Mouse (Mus musculus): ENCODE results near the gene Asb8. TPM values are rescaled to one million over a fixed set of nuclear protein-coding genes. Genes with fewer than 3 reads are reported as not detected.
A peak's percentile ranks its signal among the peaks of the same experiment; 100 is the strongest.

Gene Asb8
- polyA plus RNA-seq, 1 experiment = 18.8 TPM

DNA sequence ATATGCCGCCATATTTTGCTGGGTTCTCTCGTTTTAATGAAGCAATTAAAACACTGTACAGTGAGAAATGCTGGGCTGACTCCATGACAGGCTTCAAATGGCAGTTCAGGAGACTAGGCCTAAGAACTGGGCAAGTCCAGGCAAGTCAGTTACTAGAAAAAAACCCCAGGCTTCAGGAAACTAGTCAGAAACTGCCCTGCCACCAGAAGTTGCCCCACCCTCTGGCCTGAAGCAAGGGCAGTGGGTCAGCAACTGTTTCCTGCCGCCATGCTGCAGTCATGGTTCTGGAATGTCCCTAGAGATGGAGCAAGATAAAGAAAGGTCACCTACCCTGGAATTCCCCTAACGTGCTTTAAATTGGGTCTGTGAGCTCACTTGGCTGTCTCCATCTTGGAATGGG lies 9.5 kb downstream of the Asb8 start:
- TF ChIP-seq CTCF (IDR thresholded peaks at IDR 0.05; ENCODE audit: extremely low read depth, insufficient read depth, insufficient read length, insufficient replicate concordance) = no peak
- TF ChIP-seq POLR2A (IDR thresholded peaks at IDR 0.05; ENCODE audit: low read depth, low read length) = no peak
- Histone ChIP-seq H3K27me3 (ENCODE audit: control insufficient read depth, insufficient read depth, low read length) (no peaks in the 10 kb centered on the region), H3K4me3 (ENCODE audit: extremely low read depth, insufficient read depth, insufficient read length) (no peak overlapping the region), H3K4me1 (ENCODE audit: control insufficient read depth, insufficient read depth, insufficient read length) (no peaks in the 10 kb centered on the region), H3K27ac (ENCODE audit: insufficient read depth, low read length) (no peak overlapping the region), H3K36me3 (ENCODE audit: control insufficient read depth, insufficient read depth, low read length) (no peaks in the 10 kb centered on the region)
- DNase-seq (ENCODE audit: low read depth in 1 of 2, low spot score in 2 of 2) = no peak
- WGBS = 76% methylated on average over 4 of the region's 4 CpGs

DNA sequence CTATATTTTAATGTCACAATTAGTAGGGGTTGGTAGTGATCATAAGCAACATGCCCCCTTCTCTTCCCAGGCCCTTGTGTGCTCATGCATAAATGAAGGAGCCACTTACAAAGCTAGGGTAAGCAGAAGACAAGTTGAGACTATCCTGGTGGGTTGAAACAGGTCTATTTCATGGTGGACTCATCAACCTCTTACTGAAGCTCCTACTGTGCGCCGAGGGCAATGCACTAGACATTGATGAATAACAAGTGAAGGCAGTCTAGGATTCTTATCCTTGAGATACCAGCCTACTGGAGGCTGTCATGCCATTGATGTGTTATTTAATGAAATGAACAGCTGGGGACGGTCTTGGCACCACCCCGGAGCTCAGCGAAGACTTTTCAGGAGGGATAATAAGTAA lies 10.2 kb downstream of the Asb8 start:
- DNase-seq (ENCODE audit: low read depth in 1 of 2, low spot score in 2 of 2) = no peak
- Histone ChIP-seq H3K27ac (ENCODE audit: insufficient read depth, low read length) (no peak overlapping the region), H3K36me3 (ENCODE audit: control insufficient read depth, insufficient read depth, low read length) (no peaks in the 10 kb centered on the region), H3K4me3 (ENCODE audit: extremely low read depth, insufficient read depth, insufficient read length) (no peak overlapping the region), H3K27me3 (ENCODE audit: control insufficient read depth, insufficient read depth, low read length) (no peaks in the 10 kb centered on the region), H3K4me1 (ENCODE audit: control insufficient read depth, insufficient read depth, insufficient read length) (no peaks in the 10 kb centered on the region)
- 91% methylated on average over 5 of the region's 5 CpGs for WGBS
- TF ChIP-seq CTCF (IDR thresholded peaks at IDR 0.05; ENCODE audit: extremely low read depth, insufficient read depth, insufficient read length, insufficient replicate concordance) = no peak
- no peak for TF ChIP-seq POLR2A (IDR thresholded peaks at IDR 0.05; ENCODE audit: low read depth, low read length)

DNA sequence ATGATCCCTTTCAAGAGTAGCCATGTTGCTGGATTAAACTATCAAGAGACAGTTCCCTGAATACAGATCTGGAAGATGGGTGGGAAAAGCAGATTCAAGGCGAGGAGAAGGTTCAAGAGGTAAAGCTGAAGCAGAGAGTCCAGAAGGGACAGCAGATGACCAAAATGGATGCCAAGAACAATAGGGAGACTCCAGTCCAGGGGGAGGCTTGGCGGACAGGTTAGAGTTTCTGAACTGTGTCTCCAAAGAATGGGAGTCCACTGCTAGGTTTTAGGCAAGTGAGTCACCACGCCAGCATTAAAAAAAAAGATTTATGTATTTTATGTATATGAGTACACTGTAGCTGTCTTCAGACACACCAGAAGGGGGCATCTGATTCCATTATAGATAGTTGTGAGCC lies 10.8 kb downstream of the Asb8 start:
- no peak overlapping the region for H3K27ac ChIP-seq (ENCODE audit: insufficient read depth, low read length)

DNA sequence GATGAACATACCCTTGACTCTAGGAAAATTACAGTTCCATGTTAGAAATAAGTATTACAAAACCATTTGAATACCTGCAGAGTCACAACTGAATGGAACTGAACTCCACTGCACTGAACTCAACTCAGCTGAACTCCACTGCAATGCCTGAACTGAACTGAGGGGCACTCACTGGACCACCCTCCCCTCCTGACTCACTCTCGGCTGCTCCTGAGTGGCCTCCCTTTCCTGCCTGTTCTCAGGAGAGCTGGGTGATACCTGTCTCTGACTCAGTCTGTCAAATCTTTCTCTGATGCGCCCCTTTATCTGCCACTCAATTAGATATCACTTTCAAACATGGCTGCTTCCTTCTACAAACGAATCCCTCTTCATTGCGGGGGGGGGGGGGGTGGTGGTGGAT lies 11.3 kb downstream of the Asb8 start:
- no peaks in the 10 kb centered on the region for H3K4me1 ChIP-seq (ENCODE audit: control insufficient read depth, insufficient read depth, insufficient read length)
- no peak for DNase-seq (ENCODE audit: low read depth in 1 of 2, low spot score in 2 of 2)
- WGBS = 69% methylated on average over 4 of the region's 4 CpGs

More for the DNA sequence above, 10.8 kb downstream of the Asb8 start:
- H3K36me3 ChIP-seq (ENCODE audit: control insufficient read depth, insufficient read depth, low read length) = no peaks in the 10 kb centered on the region
- TF ChIP-seq POLR2A (IDR thresholded peaks at IDR 0.05; ENCODE audit: low read depth, low read length) (no peak), CTCF (IDR thresholded peaks at IDR 0.05; ENCODE audit: extremely low read depth, insufficient read depth, insufficient read length, insufficient replicate concordance) (no peak)
- WGBS = 84% methylated on average over 3 of the region's 3 CpGs
- DNase-seq (ENCODE audit: low read depth in 1 of 2, low spot score in 2 of 2) = no peak
- no peaks in the 10 kb centered on the region for H3K27me3 ChIP-seq (ENCODE audit: control insufficient read depth, insufficient read depth, low read length)
- H3K4me1 ChIP-seq (ENCODE audit: control insufficient read depth, insufficient read depth, insufficient read length) = no peaks in the 10 kb centered on the region
- H3K4me3 ChIP-seq (ENCODE audit: extremely low read depth, insufficient read depth, insufficient read length) = no peak overlapping the region

DNA sequence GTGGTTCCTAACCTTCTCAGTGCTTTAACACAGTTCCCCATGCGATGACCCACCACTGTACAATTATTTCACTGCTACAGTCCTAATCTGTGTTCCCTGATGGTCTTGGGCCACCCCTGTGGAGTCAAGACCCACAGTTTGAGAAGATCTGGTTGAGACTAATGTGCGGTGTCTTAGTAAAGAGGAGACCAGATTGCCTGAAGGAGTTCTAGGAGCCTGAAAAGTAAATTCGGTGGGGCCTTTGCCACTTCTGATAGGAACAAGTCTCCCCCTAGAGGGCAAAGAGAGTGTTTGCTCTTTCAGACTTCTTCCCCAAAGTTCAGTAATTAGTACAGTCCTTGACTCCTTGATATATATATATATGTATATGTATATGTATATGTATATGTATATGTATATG lies 11.8 kb downstream of the Asb8 start:
- peak in 1 of 2 experiments; percentile 34 for DNase-seq (ENCODE audit: low read depth in 1 of 2, low spot score in 2 of 2)
- Histone ChIP-seq H3K4me3 (ENCODE audit: extremely low read depth, insufficient read depth, insufficient read length) (no peak overlapping the region), H3K27me3 (ENCODE audit: control insufficient read depth, insufficient read depth, low read length) (no peaks in the 10 kb centered on the region), H3K36me3 (ENCODE audit: control insufficient read depth, insufficient read depth, low read length) (no peaks in the 10 kb centered on the region), H3K4me1 (ENCODE audit: control insufficient read depth, insufficient read depth, insufficient read length) (no peaks in the 10 kb centered on the region), H3K27ac (ENCODE audit: insufficient read depth, low read length) (no peak overlapping the region)
- TF ChIP-seq POLR2A (IDR thresholded peaks at IDR 0.05; ENCODE audit: low read depth, low read length) (no peak), CTCF (IDR thresholded peaks at IDR 0.05; ENCODE audit: extremely low read depth, insufficient read depth, insufficient read length, insufficient replicate concordance) (peak; percentile 44; the same call in 1 of the 2 replicates)
- WGBS = 34% methylated on average over 3 of the region's 3 CpGs

More for the DNA sequence above, 11.3 kb downstream of the Asb8 start:
- Histone ChIP-seq H3K36me3 (ENCODE audit: control insufficient read depth, insufficient read depth, low read length) (no peaks in the 10 kb centered on the region), H3K4me3 (ENCODE audit: extremely low read depth, insufficient read depth, insufficient read length) (no peak overlapping the region), H3K27me3 (ENCODE audit: control insufficient read depth, insufficient read depth, low read length) (no peaks in the 10 kb centered on the region), H3K27ac (ENCODE audit: insufficient read depth, low read length) (no peak overlapping the region)
- TF ChIP-seq CTCF (IDR thresholded peaks at IDR 0.05; ENCODE audit: extremely low read depth, insufficient read depth, insufficient read length, insufficient replicate concordance) (no peak), POLR2A (IDR thresholded peaks at IDR 0.05; ENCODE audit: low read depth, low read length) (no peak)

DNA sequence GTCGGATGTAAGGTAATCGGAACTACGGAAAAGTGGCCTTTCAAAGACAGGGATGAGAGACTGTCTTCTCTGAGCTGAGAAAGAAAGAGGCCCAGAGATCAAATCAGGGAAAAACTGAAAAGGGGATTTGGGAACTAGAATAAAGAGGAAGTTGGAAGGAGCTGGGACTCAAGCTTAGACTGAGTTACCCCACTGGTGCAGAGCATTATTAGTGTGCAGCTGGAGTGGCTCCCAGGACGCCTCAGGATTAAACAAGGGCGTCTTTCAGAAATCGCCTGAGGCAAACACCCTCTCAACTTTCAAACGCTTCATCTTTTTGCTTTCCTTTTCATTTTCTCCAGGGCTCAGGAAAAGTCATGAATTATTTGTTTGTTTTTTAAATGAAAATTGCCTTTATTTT lies 12.5 kb downstream of the Asb8 start:
- Histone ChIP-seq H3K4me1 (ENCODE audit: control insufficient read depth, insufficient read depth, insufficient read length) (no peaks in the 10 kb centered on the region), H3K27ac (ENCODE audit: insufficient read depth, low read length) (no peak overlapping the region), H3K27me3 (ENCODE audit: control insufficient read depth, insufficient read depth, low read length) (no peaks in the 10 kb centered on the region), H3K36me3 (ENCODE audit: control insufficient read depth, insufficient read depth, low read length) (no peaks in the 10 kb centered on the region), H3K4me3 (ENCODE audit: extremely low read depth, insufficient read depth, insufficient read length) (no peak overlapping the region)
- no peak for TF ChIP-seq CTCF (IDR thresholded peaks at IDR 0.05; ENCODE audit: extremely low read depth, insufficient read depth, insufficient read length, insufficient replicate concordance)
- no peak for TF ChIP-seq POLR2A (IDR thresholded peaks at IDR 0.05; ENCODE audit: low read depth, low read length)
- WGBS = 92% methylated on average over 7 of the region's 7 CpGs
- no peak for DNase-seq (ENCODE audit: low read depth in 1 of 2, low spot score in 2 of 2)

DNA sequence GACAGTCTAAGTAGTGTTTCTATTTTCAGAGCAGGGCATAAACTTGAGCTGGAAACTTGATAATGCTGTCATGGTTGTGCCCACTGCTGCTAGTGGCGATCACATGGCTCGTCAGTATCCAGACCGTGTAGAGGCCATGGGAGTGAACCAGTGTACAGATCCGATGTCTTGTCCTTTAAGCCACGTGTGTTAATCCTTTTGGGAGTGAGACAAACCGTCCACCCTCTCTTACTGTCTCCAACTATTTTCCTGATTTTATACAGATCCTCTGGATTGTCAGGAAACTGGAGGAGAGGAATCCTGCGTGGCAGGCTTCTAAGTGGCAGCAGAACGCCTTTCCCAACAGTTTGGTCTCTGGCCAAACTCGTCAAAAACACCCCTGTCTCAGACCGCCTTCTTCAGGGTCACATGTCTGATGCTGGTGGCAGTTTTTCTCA lies 16.2 kb downstream of the Asb8 start:
- Histone ChIP-seq H3K4me3 (ENCODE audit: extremely low read depth, insufficient read depth, insufficient read length) (no peak overlapping the region), H3K4me1 (ENCODE audit: control insufficient read depth, insufficient read depth, insufficient read length) (peaks cover 6% of the 10 kb centered on the region), H3K36me3 (ENCODE audit: control insufficient read depth, insufficient read depth, low read length) (no peaks in the 10 kb centered on the region), H3K27me3 (ENCODE audit: control insufficient read depth, insufficient read depth, low read length) (no peaks in the 10 kb centered on the region), H3K27ac (ENCODE audit: insufficient read depth, low read length) (no peak overlapping the region)
- 80% methylated on average over 10 of the region's 10 CpGs for WGBS
- no peak for TF ChIP-seq POLR2A (IDR thresholded peaks at IDR 0.05; ENCODE audit: low read depth, low read length)
- TF ChIP-seq CTCF (IDR thresholded peaks at IDR 0.05; ENCODE audit: extremely low read depth, insufficient read depth, insufficient read length, insufficient replicate concordance) = no peak
- no peak for DNase-seq (ENCODE audit: low read depth in 1 of 2, low spot score in 2 of 2)

Data from spleen, adult 2 months (tissue).